Mouse (Mus musculus): Measurements from ENCODE around the gene Sppl3.

The Sppl3 gene

GRCm38 (mm10) chr5:115010577-115011216, at the start of gene Sppl3:
Gene Sppl3 (plus strand): TSS chr5:115011137.
- DNase-seq (ENCODE audit: low spot score in 2 of 2) = peak; percentile 92 to 96

GRCm38 (mm10) chr5:114961590-114962360, 49.2 kb upstream of the Sppl3 start:
- no peak for DNase-seq (ENCODE audit: low spot score in 2 of 2)

DNA sequence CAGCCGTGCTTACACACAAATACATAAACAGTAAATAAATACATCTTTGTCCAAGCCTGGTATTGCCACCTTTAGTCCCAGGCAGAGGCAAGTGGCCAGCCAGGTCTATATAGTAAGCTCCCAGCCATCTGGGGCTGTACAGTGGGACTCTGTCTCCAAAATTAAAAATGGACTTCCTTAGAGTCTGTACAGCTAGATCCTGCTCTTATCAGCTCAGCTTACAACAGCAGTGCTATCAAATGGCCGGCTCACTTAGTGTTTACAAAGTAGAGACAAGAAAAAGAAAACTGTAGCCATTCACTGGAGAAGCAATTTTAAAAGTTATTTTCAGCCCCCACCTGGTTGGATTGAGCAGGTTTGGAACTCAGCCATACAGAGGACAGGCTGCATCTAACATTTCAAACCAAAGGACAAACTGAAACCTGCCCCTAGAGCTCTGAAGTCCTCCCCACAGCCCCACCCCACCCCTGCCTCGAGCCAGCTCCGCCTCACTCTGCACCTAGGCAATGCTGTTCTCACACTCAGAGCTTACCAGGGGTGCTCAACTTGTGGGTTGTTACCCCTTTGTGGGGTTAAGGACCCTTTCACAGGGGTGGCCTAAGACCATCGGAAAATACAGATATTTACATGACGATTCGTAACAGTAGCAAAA, 46.5 kb upstream of the Sppl3 start:
- DNase-seq (ENCODE audit: low spot score in 2 of 2) = no peak

- no peak for DNase-seq (ENCODE audit: low spot score in 2 of 2)
Measured at GRCm38 (mm10) chr5:114964967-114965898, 45.7 kb upstream of the Sppl3 start.

GRCm38 (mm10) chr5:114967523-114968268, 43.2 kb upstream of the Sppl3 start:
- no peak for DNase-seq (ENCODE audit: low spot score in 2 of 2)

GRCm38 (mm10) chr5:114968651-114969050, 42.3 kb upstream of the Sppl3 start:
- DNase-seq (ENCODE audit: low spot score in 2 of 2) = no peak

- DNase-seq (ENCODE audit: low spot score in 2 of 2) = no peak
Measured at GRCm38 (mm10) chr5:114969064-114969463, 41.9 kb upstream of the Sppl3 start.

DNA sequence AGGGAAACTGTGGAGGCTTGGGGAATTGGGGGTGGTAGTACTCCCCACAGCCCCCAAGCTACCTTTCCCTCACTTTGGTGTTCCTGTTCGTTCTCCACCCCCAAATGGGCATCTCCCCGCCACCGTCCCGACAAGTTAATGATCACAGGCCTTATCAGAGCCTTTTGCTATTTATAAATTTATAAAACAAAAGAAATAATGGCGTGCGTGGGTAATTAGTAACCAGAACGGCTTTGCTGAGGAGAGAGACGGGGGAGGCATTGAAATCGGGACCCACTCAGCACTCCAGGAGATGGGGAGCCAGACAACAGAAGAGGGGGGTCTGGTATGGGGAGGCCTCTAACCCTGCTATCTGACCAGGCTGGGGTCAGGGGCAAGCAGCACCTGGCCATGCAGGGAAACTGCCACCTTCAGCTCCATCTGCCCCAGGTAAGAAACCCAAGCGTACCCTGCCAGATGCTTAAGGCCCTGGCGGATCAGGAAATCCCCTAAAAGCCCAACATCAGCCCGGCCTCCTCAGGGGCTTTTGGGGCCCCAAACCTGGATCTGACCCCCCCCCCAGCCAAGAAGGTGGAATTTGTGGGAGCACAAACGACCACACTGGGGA, 41.2 kb upstream of the Sppl3 start:
- no peak for DNase-seq (ENCODE audit: low spot score in 2 of 2)

- DNase-seq (ENCODE audit: low spot score in 2 of 2) = no peak
Measured at GRCm38 (mm10) chr5:114970824-114971227, 40.1 kb upstream of the Sppl3 start, which contains the start of gene Hnf1a. Gene Hnf1a (minus strand): TSS chr5:114971094.

- DNase-seq (ENCODE audit: low spot score in 2 of 2) = no peak
Measured at GRCm38 (mm10) chr5:114972201-114972600, 38.7 kb upstream of the Sppl3 start.

GRCm38 (mm10) chr5:114973131-114973530, 37.8 kb upstream of the Sppl3 start:
- no peak for DNase-seq (ENCODE audit: low spot score in 2 of 2)

DNA sequence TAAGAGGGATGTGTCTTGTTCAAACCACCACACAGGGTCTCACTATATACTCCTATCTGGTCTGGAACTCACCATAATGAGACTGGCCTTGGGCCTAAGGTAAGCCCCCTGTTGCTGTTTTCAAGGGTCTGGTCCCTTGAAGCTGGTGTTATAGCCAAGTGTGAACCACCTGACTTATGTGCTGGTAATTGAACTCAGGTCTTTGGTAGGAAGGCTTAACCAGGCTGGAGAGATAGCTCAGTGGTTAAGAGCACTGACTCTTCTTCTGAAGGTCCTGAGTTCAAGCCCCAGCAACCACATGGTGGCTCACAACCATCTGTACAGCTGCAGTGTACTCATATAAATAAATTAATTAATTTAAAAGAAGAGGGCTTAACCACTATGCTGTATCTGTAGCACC, 34.0 kb upstream of the Sppl3 start:
- no peak for DNase-seq (ENCODE audit: low spot score in 2 of 2)

DNA sequence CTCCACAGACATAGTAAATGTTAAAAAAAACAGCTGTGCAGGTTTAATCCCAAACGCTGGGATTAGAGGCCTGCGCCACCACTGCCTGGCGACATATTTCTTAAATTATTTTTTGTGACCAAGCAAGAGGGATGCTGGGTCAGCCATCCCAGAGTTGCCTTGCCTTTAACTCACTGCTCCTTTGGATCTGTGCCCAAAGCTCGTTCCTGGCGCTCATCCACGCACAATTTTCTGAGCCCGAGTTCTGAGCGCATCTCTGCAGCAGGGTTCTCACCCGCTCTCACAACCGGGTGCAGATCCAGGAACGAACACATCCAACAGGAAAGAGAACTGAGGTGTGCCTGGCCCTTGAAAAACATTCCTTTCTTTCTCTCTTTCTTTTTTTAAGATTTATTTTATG, 32.5 kb upstream of the Sppl3 start:
- no peak for DNase-seq (ENCODE audit: low spot score in 2 of 2)

GRCm38 (mm10) chr5:114978888-114979249, 32.1 kb upstream of the Sppl3 start:
- no peak for DNase-seq (ENCODE audit: low spot score in 2 of 2)

GRCm38 (mm10) chr5:114979250-114980121, 31.5 kb upstream of the Sppl3 start:
- peak in 1 of 2 experiments; percentile 70 for DNase-seq (ENCODE audit: low spot score in 2 of 2)

- no peak for DNase-seq (ENCODE audit: low spot score in 2 of 2)
Measured at GRCm38 (mm10) chr5:114980122-114980748, 30.7 kb upstream of the Sppl3 start.

GRCm38 (mm10) chr5:114982001-114982400, 28.9 kb upstream of the Sppl3 start:
- DNase-seq (ENCODE audit: low spot score in 2 of 2) = no peak

DNA sequence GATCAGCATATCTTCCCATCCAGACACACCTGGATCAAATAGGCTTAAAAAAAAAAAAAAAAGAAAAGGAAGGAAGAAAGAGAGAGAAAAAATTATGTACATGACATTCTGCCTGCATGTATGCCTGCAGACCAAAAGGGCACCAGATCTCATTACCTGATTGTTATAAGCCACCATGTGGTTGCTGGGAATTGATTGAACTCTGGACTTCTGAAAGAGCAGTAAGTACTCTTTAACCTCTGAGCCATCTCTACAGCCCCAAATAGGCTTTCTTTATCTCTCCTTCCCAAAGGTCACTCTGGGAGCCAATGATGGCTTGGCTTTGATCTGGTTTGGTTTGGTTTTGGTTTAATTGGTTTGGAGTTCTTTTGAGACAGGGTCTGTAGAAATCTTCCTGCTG, 25.9 kb upstream of the Sppl3 start:
- no peak for DNase-seq (ENCODE audit: low spot score in 2 of 2)

DNA sequence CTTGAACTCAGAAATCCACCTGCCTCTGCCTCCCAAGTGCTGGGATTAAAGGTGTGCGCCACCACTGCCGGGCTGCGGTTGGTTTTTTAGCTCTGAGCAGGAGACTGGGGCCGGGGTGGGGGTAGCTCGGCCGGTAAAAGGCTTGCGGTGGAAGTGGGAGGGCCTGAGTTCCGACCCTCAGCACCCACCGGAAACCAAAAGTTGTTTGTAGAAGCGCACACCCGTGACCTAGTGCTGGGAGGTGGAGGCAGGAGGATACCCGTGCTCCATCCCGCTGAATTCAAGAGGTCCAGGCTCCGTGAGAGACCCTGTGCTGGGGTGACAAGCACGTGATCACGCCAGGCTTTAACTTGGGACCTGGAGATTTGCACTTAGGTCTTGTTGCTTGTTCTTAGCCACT, 14.5 kb upstream of the Sppl3 start:
- DNase-seq (ENCODE audit: low spot score in 2 of 2) = no peak

All from urinary bladder, postnatal 4 days (tissue).